Mouse (Mus musculus) heart, postnatal 10 days (tissue): ENCODE measurements around the gene Gm13272. TPM values are rescaled to one million over a fixed set of nuclear protein-coding genes. Genes with fewer than 3 reads are reported as not detected.
"Not testable (repeated sequence)": the region's sequence is repeated elsewhere in the genome, so short reads cannot be mapped to it uniquely, and the experiment has no call there.

Source experiments
- DNase-seq, 2 experiments: peaks; one replicate each; pipeline ENCODE4 v3.0.0; 2021
- intact Hi-C: fragments of 180-260 bp; cut with DNase I; formaldehyde crosslinking; loops from one replicate; pipeline ENCODE4 v1.15.1; 2025
- total RNA-seq, 2 experiments: library from RNA; stranded (reverse); gene quantifications; 2 replicates each; pipeline ENCODE4 v1.2.3; 2021

The Gm13272 gene
- total RNA-seq, 2 experiments from 2014 or later, result not detected

DNA sequence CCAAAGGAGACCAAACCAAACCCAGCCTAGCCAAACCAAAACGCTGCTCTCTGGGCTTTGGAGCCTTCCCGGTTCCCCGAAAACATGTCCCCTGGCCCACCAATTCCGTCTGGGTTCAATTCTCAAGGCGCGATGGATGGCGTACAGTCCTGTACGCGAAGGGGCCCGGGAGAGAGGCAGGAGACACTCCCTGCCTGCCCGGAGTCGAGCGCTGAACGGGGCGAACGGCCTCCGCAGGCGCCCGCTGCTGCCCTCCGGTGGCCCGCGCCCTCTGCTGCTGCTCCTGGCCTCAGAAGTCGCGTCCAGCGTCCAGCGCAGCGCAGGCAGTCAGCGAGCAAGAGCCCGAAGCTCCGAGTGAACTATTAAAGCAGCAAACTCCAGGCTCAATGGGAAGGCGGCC, 2.7 kb downstream of the Gm13272 start:
- peak; percentile 20 to 38 for DNase-seq
- intact Hi-C loops, result not testable (repeated sequence)

DNA sequence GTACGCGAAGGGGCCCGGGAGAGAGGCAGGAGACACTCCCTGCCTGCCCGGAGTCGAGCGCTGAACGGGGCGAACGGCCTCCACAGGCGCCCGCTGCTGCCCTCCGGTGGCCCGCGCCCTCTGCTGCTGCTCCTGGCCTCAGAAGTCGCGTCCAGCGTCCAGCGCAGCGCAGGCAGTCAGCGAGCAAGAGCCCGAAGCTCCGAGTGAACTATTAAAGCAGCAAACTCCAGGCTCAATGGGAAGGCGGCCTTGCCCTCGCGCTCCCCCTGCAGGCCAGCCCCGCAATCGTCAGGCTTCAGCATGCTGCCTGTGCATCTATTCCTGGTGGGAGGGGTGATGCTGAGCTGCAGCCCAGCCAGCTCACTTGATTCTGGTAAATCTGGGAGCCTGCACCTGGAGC, 5.8 kb downstream of the Gm13272 start, which contains the start of gene Gm13276:
Gene Gm13276 (plus strand): TSS at position 301 of the 400 bp plus-strand sequence.
- intact Hi-C loops, result not testable (repeated sequence)

DNA sequence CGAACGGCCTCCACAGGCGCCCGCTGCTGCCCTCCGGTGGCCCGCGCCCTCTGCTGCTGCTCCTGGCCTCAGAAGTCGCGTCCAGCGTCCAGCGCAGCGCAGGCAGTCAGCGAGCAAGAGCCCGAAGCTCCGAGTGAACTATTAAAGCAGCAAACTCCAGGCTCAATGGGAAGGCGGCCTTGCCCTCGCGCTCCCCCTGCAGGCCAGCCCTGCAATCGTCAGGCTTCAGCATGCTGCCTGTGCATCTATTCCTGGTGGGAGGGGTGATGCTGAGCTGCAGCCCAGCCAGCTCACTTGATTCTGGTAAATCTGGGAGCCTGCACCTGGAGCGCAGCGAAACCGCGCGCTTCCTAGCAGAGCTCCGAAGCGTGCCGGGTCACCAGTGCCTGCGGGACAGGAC, 8.8 kb downstream of the Gm13272 start, which contains the start of gene Gm13277:
Gene Gm13277 (plus strand): TSS at position 231 of the 400 bp plus-strand sequence.
- intact Hi-C loops, result not testable (repeated sequence)
- peak; percentile 73 to 82 for DNase-seq

More for the DNA sequence above, 5.8 kb downstream of the Gm13272 start, which contains the start of gene Gm13276:
- DNase-seq, result not testable (repeated sequence)

- intact Hi-C loops, DNase-seq: not testable (repeated sequence)
Measured at GRCm38 (mm10) chr4:88791250-88791649, 11.6 kb downstream of the Gm13272 start, which contains the start of gene Gm13278. TSS of gene Gm13278 (plus strand) at chr4:88791550.

- intact Hi-C loops, result not testable (repeated sequence)
- DNase-seq, result peak; percentile 86 to 90
Measured at GRCm38 (mm10) chr4:88793936-88794675, 14.5 kb downstream of the Gm13272 start, which contains the start of gene Gm13275. TSS of gene Gm13275 (plus strand) at chr4:88794487.

GRCm38 (mm10) chr4:88797097-88797496, 17.4 kb downstream of the Gm13272 start, which contains the start of gene Gm13279:
TSS of gene Gm13279 (plus strand) at chr4:88797397.
- intact Hi-C loops, result not testable (repeated sequence)

DNA sequence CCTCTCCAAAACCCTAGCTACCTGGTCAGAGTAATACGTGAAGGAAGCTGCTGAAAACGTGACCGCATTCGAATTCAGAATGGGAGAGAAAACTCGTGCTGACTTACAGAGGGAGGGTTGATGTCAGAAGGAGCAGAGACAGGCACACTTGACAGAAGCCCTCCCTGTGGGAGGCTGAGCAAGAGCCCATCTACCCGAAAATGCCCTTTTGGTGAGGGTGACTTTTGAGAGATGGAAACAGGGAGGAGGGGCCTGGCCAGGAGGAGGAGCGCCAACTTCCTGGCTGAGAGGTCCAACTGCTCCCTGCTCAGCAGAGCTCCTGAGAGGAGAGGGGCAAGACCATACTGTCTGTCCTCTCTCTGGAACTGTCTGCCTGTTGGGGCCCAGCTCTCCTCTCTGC, 19.7 kb downstream of the Gm13272 start, which contains the start of gene Gm13285:
Gene Gm13285 (plus strand): TSS at position 301 of the 400 bp plus-strand sequence.
- intact Hi-C loops, result not testable (repeated sequence)

More at GRCm38 (mm10) chr4:88797097-88797496, 17.4 kb downstream of the Gm13272 start, which contains the start of gene Gm13279:
- not testable (repeated sequence) for DNase-seq

DNA sequence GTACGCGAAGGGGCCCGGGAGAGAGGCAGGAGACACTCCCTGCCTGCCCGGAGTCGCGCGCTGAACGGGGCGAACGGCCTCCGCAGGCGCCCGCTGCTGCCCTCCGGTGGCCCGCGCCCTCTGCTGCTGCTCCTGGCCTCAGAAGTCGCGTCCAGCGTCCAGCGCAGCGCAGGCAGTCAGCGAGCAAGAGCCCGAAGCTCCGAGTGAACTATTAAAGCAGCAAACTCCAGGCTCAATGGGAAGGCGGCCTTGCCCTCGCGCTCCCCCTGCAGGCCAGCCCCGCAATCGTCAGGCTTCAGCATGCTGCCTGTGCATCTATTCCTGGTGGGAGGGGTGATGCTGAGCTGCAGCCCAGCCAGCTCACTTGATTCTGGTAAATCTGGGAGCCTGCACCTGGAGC, 23.3 kb downstream of the Gm13272 start, which contains the start of gene Gm13287:
Gene Gm13287 (plus strand): TSS at position 301 of the 400 bp plus-strand sequence.
- intact Hi-C loops, DNase-seq: not testable (repeated sequence)

More for the DNA sequence above, 19.7 kb downstream of the Gm13272 start, which contains the start of gene Gm13285:
- not testable (repeated sequence) for DNase-seq

GRCm38 (mm10) chr4:88805231-88805630, 25.6 kb downstream of the Gm13272 start, which contains the start of gene Gm13288:
TSS of gene Gm13288 (plus strand) at chr4:88805531.
- DNase-seq, result not testable (repeated sequence)
- intact Hi-C loops, result loop anchor here (5.0 kb wide), 1 partner anchor 322 kb away; no protein-coding TSS in a partner anchor

DNA sequence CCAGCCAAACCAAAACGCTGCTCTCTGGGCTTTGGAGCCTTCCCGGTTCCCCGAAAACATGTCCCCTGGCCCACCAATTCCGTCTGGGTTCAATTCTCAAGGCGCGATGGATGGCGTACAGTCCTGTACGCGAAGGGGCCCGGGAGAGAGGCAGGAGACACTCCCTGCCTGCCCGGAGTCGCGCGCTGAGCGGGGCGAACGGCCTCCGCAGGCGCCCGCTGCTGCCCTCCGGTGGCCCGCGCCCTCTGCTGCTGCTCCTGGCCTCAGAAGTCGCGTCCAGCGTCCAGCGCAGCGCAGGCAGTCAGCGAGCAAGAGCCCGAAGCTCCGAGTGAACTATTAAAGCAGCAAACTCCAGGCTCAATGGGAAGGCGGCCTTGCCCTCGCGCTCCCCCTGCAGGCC, 26.1 kb downstream of the Gm13272 start:
- intact Hi-C loops, result loop anchor here (5.0 kb wide), 1 partner anchor 322 kb away; no protein-coding TSS in a partner anchor

GRCm38 (mm10) chr4:88815928-88816327, 36.3 kb downstream of the Gm13272 start, which contains the start of gene Ifna7:
TSS of gene Ifna7 (plus strand) at chr4:88816228.
- intact Hi-C loops, result loop anchor here (5.0 kb wide), 1 partner anchor 134 kb away; the partner anchor contains the start of gene Ifna2
- DNase-seq, result no peak

More for the DNA sequence above, 26.1 kb downstream of the Gm13272 start:
- peak; percentile 36 to 41 for DNase-seq

DNA sequence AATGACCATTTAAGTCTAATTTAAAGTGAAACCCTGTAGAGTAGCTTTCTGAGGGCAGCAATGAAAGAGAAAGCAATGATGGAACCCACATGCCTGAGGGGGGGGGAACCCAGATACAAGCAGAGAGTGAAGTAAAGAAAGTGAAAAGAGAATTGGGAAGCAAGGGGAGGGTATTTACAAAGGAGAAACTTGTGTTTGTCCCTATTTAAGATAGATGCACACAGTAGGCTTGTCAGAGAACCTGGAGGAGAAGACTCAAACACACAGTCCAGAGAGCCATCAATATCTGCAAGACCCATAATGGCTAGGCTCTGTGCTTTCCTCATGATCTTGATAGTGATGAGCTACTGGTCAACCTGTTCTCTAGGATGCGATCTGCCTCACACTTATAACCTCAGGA, 40.0 kb downstream of the Gm13272 start, which contains the start of gene Ifna11:
Gene Ifna11 (plus strand): TSS at position 301 of the 400 bp plus-strand sequence.
- intact Hi-C loops, result loop anchor here (5.0 kb wide), 1 partner anchor 137 kb away; the partner anchor contains the start of gene Ifna2
- DNase-seq, result no peak

DNA sequence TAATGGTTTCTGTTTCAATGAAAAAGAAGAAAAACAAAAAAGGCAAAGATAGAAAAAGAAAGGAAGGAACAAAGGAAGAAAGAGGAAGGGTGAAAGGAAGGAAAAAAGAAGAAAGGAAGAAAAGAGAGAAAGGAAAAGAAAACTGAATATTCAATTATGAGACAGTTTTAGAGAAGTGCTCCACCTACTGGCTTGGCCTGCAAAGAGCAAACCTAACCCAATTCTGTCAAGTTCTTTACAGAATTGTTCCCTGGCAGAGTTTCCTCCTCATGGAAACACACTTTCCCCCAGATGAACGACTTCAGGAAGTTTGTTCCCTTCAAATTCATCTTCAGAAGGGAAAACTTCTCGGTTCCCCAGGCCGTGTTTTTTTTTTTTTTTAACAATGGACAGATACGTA, 43.3 kb downstream of the Gm13272 start:
- DNase-seq, result peak in 1 of 2 experiments; percentile 21
- intact Hi-C loops, result no loop called here

- DNase-seq, intact Hi-C loops: not testable (repeated sequence)
Measured at GRCm38 (mm10) chr4:88827116-88827515, 47.5 kb downstream of the Gm13272 start, which contains the start of gene Ifna6. TSS of gene Ifna6 (plus strand) at chr4:88827416.

Other genes with a start within 250 kb of the Gm13272 start
- gene Ifna15, start 221.6 kb upstream of the Gm13272 start, total RNA-seq, result not detected
- not detected for gene Ifna14, start 208.1 kb upstream of the Gm13272 start, total RNA-seq
- not detected for gene Ifna9, start 187.5 kb upstream of the Gm13272 start, total RNA-seq
- not detected for gene Ifna12, start 176.5 kb upstream of the Gm13272 start, total RNA-seq
- gene C87499, start 145.4 kb upstream of the Gm13272 start, total RNA-seq, result not detected
- gene Ifna13, start 135.4 kb upstream of the Gm13272 start, total RNA-seq, result not detected
- gene Ifna16, start 102.9 kb upstream of the Gm13272 start, total RNA-seq, result not detected
- not detected for gene Ifna2, start 95.9 kb upstream of the Gm13272 start, total RNA-seq
- not detected for gene Ifnab, start 88.5 kb upstream of the Gm13272 start, total RNA-seq
- gene Gm26566, start 58.0 kb upstream of the Gm13272 start, total RNA-seq, result under 1 TPM; 0.50 TPM
- 10 to 100 TPM; 82.6 to 87.1 TPM for gene Klhl9, start 57.4 kb upstream of the Gm13272 start, total RNA-seq
- gene Gm13271, start 25.0 kb upstream of the Gm13272 start, total RNA-seq, result not detected
- not detected for gene Gm13283, start 19.7 kb upstream of the Gm13272 start, total RNA-seq
- gene Gm13290, start 6.0 kb upstream of the Gm13272 start, total RNA-seq, result not detected
- gene Gm13289, start 2.9 kb upstream of the Gm13272 start, total RNA-seq, result not detected
- not detected for gene Ifnz, start 2.3 kb downstream of the Gm13272 start, total RNA-seq
- gene Gm13276, start 5.9 kb downstream of the Gm13272 start, total RNA-seq, result not detected
- gene Gm13277, start 8.8 kb downstream of the Gm13272 start, total RNA-seq, result not detected
- gene Gm13278, start 11.7 kb downstream of the Gm13272 start, total RNA-seq, result not detected
- not detected for gene Gm13275, start 14.6 kb downstream of the Gm13272 start, total RNA-seq
- not detected for gene Gm13279, start 17.5 kb downstream of the Gm13272 start, total RNA-seq
- gene Gm13285, start 19.8 kb downstream of the Gm13272 start, total RNA-seq, result under 1 TPM; 0.31 to 0.40 TPM
- not detected for gene Gm13287, start 23.4 kb downstream of the Gm13272 start, total RNA-seq
- not detected for gene Gm13288, start 25.7 kb downstream of the Gm13272 start, total RNA-seq
- not detected for gene Ifna7, start 36.4 kb downstream of the Gm13272 start, total RNA-seq
- gene Ifna11, start 40.1 kb downstream of the Gm13272 start, total RNA-seq, result not detected
- gene Ifna6, start 47.6 kb downstream of the Gm13272 start, total RNA-seq, result not detected
- not detected for gene Ifna5, start 55.7 kb downstream of the Gm13272 start, total RNA-seq
- not detected for gene Ifna4, start 62.0 kb downstream of the Gm13272 start, total RNA-seq
- not detected for gene Ifna1, start 70.2 kb downstream of the Gm13272 start, total RNA-seq
- gene Ifne, start 100.4 kb downstream of the Gm13272 start, total RNA-seq, result not detected